Mouse (Mus musculus): ENCODE measurements around the gene Heatr5b.
A peak's percentile ranks its signal among the peaks of the same experiment; 100 is the strongest.

GRCm38 (mm10) chr17:78834856-78835835, at the start of gene Heatr5b, which contains the start of gene Gpatch11:
- TF ChIP-seq CTCF (IDR thresholded peaks at IDR 0.05; ENCODE audit: low read depth, low read length) (no peak), POLR2A (IDR thresholded peaks at IDR 0.05; ENCODE audit: extremely low read depth, insufficient read depth, low read length) (peak; percentile 93)

Measured in liver, adult 2 months (tissue).